Mouse (Mus musculus) spleen, postnatal 10 days (tissue): Measurements from ENCODE around the gene Grin2b.
"Not testable (repeated sequence)": the region's sequence is repeated elsewhere in the genome, so short reads cannot be mapped to it uniquely, and the experiment has no call there.

Experiments used
- DNase-seq, 2 experiments: peaks; one replicate each; pipeline ENCODE4 v3.0.0; 2021 to 2022; ENCODE audit warnings: low spot score in 2 of 2

The Grin2b gene

GRCm38 (mm10) chr6:135907137-135907536, 266.2 kb downstream of the Grin2b start:
- DNase-seq = no peak

DNA sequence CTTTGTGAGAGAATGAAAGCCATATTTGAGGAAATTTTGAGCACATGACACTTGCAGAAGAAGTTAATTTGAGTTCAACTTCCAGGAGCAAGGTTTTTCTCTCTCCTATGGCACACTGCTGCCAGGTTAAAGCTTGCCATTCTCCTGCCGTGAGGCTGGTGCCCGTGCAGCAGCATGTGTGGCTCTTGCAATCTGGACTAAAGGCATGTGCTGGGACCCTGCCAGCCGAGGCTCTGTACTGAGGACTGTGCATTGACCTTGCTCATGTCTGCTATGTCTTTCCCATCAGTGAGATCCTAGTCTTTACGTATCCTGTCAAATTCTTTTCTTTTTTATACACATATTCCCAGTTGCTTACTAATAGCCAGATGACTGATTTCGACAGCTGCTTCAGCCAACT, 268.9 kb downstream of the Grin2b start:
- no peak for DNase-seq

- no peak for DNase-seq
These were observed 272.9 kb downstream of the Grin2b start for GRCm38 (mm10) chr6:135900410-135900809.

GRCm38 (mm10) chr6:135899225-135899624, 274.1 kb downstream of the Grin2b start:
- DNase-seq = no peak

DNA sequence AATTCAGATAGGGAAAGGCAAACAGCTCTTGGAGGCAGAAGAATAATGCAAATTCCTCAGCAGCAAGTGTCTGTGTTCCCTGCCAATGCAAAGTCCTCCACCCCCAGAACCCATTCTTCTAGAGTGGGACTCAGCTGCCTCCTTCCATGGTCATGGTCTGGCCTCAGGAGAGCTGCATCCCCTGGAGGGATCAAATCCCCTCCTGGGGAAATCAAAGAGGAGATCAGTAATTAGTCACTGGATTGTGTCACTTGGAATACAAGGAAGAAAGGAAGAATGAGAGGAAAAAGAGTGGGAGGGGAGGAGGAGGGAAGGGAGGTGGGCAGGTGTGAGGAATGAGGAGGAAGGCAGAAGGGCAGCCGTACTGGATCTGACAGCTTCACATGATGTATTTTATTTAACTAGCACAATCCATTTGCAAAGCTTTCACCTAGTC, 278.5 kb downstream of the Grin2b start:
- DNase-seq = no peak

GRCm38 (mm10) chr6:135882611-135883010, 290.7 kb downstream of the Grin2b start:
- DNase-seq = no peak

GRCm38 (mm10) chr6:135876163-135876726, 297.1 kb downstream of the Grin2b start:
- no peak for DNase-seq

DNA sequence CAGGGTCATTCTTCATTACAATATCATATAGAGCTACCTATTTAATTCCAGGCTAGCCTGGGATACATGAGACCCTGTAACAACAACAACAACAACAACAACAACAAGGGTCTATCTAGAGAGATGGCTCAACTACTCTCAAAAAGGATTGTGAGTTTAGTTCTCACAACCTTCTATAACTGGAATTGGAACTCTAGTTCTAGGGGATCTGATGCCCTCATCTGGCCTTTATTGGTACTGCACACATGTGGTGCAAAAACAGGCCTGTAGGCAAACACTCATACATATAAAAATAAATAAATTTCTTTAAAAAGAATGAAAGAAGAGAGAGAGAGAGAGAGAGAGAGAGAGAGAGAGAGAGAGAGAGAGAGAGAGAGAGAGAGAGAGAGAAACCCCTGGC, 298.7 kb downstream of the Grin2b start:
- no peak for DNase-seq

- DNase-seq = no peak
These were observed 307.5 kb downstream of the Grin2b start for GRCm38 (mm10) chr6:135865832-135866231.

DNA sequence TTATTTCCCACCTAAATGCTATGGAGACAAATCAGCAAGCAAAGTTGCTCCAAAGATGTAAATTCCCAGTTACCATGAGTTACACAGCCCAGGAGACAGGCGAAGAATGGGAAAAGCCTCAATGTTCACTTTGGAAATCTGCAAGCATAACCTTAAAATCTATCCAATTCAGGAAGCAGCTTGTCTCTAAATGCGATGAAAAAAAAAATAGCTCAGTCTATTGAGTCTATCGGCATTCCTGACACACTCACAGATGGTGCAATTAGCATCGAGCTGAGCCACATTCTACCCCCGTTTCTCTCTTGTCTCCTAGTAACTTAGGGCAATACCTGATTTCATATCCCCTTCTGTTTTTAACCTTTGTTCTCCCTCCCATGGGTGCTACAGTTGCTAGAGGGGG, 309.3 kb downstream of the Grin2b start:
- no peak for DNase-seq

DNA sequence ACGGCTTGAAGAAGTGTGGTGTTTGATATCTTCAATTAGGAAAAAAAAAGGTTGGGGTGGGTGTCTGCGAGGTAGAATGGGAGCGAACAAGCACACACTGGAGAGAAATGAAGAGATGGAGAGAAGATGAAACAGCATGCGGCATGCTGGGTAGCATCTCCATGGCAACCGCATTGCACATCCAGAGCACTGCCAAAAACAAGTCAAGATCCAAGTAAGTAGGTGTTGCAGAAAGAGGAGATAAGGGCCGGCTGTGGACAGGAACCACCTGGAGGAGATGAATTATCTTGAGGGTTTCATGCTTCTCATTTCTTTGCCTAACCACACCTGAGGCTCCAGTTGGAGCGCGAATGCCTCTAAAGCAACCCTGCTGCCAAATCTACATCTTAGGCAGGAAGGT, 313.8 kb downstream of the Grin2b start:
- DNase-seq = no peak

DNA sequence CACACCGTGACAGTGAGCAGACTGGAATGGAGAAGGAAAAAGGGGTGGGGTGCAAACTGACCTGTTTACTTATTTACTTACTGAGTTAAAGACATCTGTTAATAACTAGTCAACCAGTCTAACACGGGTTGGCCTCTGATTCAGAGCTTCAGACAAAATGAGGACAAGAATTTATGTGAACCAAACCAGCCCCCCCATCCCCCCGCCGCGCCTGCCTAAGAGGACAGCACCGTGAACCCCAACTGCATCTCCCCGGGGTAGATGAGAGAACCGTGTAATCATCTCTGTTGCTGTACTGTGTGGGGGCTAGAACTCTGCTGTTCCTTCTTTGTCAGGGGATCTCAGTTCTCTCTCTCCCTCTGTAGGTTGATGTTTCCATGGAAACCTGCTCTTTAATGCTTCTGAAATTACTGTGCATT, 319.1 kb downstream of the Grin2b start:
- DNase-seq = no peak

DNA sequence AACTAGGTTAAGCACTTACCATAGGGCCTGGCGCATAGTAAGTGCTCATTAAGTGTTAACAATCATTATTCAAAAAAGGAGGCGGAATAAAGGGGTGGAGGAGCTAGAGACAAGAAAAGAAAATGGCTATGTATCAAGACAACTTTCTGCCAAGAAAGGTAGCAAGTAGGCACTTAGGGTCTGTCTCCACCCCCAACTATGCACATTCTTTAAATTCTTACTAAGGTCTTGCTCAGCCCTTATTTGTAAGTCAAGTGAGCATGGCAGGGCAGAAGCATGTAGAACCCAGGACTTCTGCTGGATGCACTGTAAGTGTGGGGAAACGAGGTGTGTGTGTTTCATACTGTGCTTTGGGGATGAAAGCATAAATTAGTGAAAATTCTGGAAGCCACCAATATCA, 329.6 kb downstream of the Grin2b start:
- no peak for DNase-seq

DNA sequence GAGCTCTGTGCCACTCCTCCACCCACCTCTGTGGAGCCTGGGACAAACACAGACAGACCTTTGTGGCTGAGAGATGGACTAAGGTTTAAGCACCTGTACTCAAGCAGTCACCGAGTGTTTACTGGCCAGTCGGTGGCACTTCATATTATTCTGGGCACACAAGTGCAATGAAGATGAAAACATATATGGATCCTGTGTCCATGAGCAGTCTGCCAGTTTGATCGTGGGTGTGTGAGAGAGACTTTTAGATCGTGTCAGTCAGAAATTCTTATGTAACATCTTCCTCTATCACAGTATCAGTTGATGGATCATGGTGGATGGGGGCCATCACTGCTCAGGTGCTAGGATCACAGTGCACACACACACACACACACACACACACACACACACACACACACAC, 337.0 kb downstream of the Grin2b start:
- no peak for DNase-seq

DNA sequence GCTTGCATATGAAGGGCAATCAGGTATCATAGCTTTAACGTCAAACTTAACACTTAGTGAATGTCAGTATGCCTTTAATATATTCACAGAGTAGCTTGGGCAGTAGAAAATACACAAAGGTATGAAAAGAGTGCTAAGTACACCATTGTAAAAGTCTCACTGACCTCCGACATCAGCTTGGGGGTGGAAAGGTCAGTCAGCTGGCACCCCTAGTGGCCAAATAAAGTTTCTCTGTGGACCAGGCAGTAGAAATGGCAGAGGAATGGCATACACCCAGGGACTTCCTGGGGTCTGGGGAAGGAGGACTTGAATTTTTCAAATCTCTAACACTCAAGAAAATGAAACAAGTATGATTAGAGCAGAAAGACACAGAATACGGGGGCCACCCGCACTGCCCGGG, 339.8 kb downstream of the Grin2b start:
- no peak for DNase-seq

GRCm38 (mm10) chr6:135832041-135832440, 341.3 kb downstream of the Grin2b start:
- no peak for DNase-seq

GRCm38 (mm10) chr6:135831032-135831431, 342.3 kb downstream of the Grin2b start:
- DNase-seq = no peak

DNA sequence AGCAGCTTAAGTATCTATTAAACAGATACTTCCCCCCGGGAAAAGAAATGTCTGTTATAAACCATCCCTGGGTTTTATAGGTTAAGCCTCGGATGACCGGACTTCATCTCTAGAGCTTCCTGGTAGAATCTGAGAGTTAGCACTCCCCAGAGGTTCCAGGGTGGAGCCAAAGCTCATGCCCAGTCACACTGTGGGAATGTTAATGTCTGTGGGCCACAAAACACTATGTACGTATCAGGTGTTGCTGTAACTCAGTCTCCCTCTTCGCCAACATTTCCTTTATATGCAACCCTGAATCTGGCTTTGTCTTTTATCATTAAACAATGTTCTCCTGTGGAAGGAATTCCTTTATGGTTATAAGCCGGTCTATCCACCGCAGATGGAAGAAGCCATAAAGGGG, 343.9 kb downstream of the Grin2b start:
- DNase-seq = no peak

DNA sequence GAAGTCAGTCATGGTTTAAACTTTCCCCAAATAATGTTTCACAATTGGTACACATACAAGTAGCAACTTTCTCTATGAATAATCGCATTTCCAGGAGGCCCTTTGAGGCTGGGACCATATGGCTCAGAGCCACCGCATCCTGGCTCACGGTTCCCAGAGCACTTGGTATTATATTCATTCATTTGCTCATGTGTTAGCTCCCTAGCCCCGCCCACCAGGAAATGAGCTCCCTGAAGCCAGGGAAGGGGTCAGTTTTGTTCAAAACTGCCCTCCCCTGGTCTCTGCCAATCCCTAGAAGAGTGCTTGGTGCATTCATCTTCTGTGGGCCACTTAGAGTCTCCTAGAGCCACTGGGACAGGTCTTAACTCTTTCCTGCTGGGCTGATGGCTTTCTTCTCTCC, 344.3 kb downstream of the Grin2b start:
- no peak for DNase-seq

DNA sequence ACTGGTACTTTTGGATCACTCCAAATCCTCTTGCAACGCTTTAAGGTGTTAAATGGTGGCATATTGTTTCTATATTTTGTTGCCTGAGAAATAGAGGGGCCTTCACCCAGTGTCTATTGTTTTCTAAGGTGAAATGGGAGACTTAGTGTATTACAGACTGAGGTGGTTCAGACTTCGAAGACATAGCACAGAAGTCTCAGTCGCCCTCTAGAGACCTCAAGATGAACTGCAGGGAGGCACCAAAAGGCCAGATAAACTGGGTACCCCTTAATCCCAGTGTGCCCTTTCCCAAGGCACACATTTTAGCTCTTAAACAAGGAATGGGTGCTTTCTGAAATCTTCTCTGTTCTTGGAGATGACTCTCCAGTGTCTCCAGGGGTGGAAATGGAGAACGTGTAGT, 345.4 kb downstream of the Grin2b start:
- DNase-seq = peak in 1 of 2 experiments; percentile 34

DNA sequence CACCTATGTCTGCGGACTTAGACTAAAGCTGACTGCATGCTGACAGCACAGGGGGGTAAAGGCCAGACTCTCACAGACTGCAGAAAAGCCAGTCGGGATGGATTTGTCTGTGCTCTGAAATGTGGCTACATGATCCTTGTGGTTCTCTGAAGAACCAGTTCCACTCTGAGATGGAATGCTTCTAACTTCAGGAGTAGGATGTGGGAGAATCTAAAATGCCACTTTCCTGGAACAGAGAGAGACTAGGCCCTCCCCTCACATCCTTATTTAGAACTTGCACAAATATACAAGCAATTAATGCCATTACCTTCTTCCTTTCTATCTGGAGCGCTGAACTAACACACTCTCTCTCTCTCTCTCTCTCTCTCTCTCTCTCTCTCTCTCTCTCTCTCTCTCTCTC, 346.0 kb downstream of the Grin2b start:
- DNase-seq = no peak

GRCm38 (mm10) chr6:135826776-135827175, 346.5 kb downstream of the Grin2b start:
- not testable (repeated sequence) for DNase-seq

DNA sequence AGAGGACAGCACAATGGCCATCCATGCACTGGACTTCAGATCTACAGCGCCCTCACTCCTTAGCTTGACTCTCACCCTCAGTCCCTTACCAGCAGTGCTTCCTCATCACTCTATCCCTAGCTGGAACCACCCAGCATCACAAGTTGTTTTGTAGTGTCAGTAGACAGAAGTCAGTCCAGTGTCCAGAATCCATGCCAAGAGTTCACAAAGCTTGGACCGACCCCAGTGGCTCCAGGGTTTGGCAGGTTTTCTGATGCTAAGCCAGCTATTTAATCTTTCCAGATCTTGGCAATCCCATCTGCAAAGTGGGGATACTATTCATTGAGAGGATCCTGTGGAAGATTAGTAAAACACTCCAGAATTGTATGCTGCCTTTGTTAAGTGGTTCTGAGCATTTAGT, 355.9 kb downstream of the Grin2b start:
- DNase-seq = no peak

- no peak for DNase-seq
These were observed 359.6 kb downstream of the Grin2b start for GRCm38 (mm10) chr6:135813755-135814154.
